Mouse (Mus musculus): ENCODE data around the gene Zfp472.
"Not testable (repeated sequence)": the region's sequence is repeated elsewhere in the genome, so short reads cannot be mapped to it uniquely, and the experiment has no call there.

The Zfp472 gene

DNA sequence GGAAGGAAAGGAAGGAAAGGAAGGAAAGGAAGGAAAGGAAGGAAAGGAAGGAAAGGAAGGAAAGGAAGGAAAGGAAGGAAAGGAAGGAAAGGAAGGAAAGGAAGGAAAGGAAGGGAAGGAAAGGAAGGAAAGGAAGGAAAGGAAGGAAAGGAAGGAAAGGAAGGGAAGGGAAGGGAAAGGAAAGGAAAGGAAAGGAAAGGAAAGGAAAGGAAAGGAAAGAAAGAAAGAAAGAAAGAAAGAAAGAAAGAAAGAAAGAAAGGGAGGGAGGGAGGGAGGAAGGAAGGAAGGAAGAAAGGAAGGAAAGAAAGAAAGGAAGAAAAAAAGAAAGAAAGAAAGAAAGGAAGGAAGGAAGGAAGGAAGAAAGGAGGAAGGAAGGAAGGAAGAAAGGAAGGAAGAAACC lies 54.8 kb downstream of the Zfp472 start:
- DNase-seq = not testable (repeated sequence)
